Mouse (Mus musculus): ENCODE measurements at regions not wholly inside any gene's neighbourhood (a gene's known extent, or its start where the extent isn't known, plus 50 kb on each side); places are given as distances from the start of the nearest gene placed in this dataset.
A peak's percentile ranks its signal among the peaks of the same experiment; 100 is the strongest.

- no peak for DNase-seq (ENCODE audit: low spot score)
These were observed 59.0 kb upstream of the Ccdc167 start for GRCm38 (mm10) chr17:29775836-29776235.

DNA sequence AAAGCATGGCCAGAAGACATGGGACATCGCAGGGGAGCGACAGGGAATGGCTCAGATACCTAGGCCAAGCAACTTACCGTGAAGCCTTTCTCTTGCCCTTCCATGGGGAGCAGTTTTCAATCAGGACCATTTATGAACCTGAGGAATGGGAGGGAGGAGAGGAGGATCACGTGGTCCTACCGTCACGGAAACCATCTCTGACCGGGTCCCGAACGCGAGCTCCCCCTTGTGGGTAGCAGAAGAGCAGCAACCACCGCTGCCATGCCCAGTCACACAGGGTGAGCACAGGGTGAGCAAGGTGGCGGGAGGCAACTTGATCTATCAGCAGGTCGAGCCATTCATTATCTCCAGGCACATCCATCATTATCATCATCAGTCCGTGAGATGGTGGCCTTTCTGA lies 56.5 kb upstream of the Ccdc167 start:
- DNase-seq (ENCODE audit: low spot score): peak; percentile 63

- DNase-seq (ENCODE audit: low spot score): no peak
These were observed 54.1 kb upstream of the Ccdc167 start for GRCm38 (mm10) chr17:29770914-29771313.

DNA sequence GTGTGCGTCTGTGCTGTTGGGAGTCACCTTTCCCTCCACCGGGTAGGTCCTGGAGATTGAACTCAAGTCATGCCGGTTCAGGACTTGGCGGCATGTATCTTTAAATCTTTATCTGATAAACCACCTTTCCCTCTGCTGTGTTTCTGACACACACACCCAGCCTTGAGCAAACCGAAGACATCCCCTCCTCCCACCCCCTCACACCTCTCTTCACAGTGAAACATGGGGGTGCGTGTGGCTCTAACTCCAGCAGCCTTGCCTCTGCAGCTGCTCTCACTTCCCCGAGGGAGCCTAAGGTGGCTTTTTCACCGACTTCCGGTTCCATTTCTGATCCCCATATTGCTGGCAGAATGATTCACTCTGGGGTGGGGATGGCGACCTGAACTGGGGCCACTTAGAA lies 52.8 kb upstream of the Ccdc167 start:
- DNase-seq (ENCODE audit: low spot score): no peak

GRCm38 (mm10) chr17:29769143-29769542 lies 52.3 kb upstream of the Ccdc167 start:
- DNase-seq (ENCODE audit: low spot score): no peak

DNA sequence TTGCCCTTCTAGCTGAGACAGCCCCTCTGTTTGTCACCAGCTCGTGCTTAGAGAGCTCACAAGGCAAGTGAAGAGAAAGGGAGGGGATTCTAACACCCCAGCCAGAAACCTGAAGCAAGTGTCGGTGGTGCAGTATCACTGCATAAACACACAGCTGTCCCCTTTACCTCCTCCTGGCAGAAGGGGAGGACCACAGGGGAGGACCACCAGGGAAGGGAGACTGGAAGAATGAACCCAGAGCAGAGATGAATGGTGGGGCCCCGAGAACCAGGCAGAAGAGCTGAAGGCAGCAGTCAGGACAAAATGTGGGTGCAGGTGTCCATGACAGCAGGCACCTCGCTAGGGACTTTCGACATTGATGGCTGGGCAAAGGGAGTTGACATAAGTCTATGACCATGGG lies 51.8 kb upstream of the Ccdc167 start:
- DNase-seq (ENCODE audit: low spot score): no peak

All from embryo, embryonic 10.5 days (tissue).